Mouse (Mus musculus) MEL (cell line): ENCODE data around the gene C3ar1. TPM values are rescaled to one million over a fixed set of nuclear protein-coding genes. Genes with fewer than 3 reads are reported as not detected.

Source experiments
- DNase-seq: peaks from one replicate; pipeline ENCODE4 v3.0.0; 2011; ENCODE audit warnings: low read depth, low spot score
- H3K27ac ChIP-seq: 2 replicates; pipeline ENCODE4 v1.5.1; 2012; ENCODE audit warnings: low read depth, mild to moderate bottlenecking, control low read depth, low read length, moderate library complexity; ENCODE audit not compliant: control insufficient read depth
- H3K27me3 ChIP-seq, 2 experiments: fragments of 150-350 bp in 1 of 2; sonication (generic) in 1 of 2; 2 replicates each; pipeline ENCODE4 v1.6.1; 2012; ENCODE audit warnings: low read length in 2 of 2, mild to moderate bottlenecking in 2 of 2, improper control_type of control experiment in 1 of 2, moderate library complexity in 1 of 2; ENCODE audit not compliant: insufficient read depth in 2 of 2, control insufficient read depth in 1 of 2
- H3K36me3 ChIP-seq, 2 experiments: 2 replicates each; pipeline ENCODE4 v1.6.1; 2012 to 2014; ENCODE audit warnings: low read length in 2 of 2, improper control_type of control experiment in 1 of 2, inconsistent platforms in 1 of 2, mild to moderate bottlenecking in 1 of 2; ENCODE audit not compliant: insufficient read depth in 2 of 2, control insufficient read depth in 1 of 2
- H3K4me1 ChIP-seq, 2 experiments: fragments of 150-350 bp in 1 of 2; sonication (generic) in 1 of 2; 2 replicates each; pipeline ENCODE4 v1.6.1; 2012; ENCODE audit warnings: low read length in 2 of 2, improper control_type of control experiment in 1 of 2, mild to moderate bottlenecking in 1 of 2; ENCODE audit not compliant: insufficient read depth in 2 of 2, control insufficient read depth in 1 of 2
- H3K4me3 ChIP-seq, 2 experiments: fragments of 150-350 bp in 1 of 2; sonication (generic) in 1 of 2; 2 replicates each; pipeline ENCODE4 v1.5.1; 2012; ENCODE audit warnings: low read depth in 2 of 2, low read length in 2 of 2, mild to moderate bottlenecking in 2 of 2, moderate library complexity in 2 of 2, control low read depth in 1 of 2, improper control_type of control experiment in 1 of 2; ENCODE audit not compliant: control insufficient read depth in 1 of 2, insufficient read depth in 1 of 2
- H3K79me2 ChIP-seq: 2 replicates; pipeline ENCODE4 v1.6.1; 2012; ENCODE audit warnings: mild to moderate bottlenecking, low read length, moderate library complexity; ENCODE audit not compliant: control insufficient read depth, poor library complexity, insufficient read depth
- H3K9ac ChIP-seq: 2 replicates; pipeline ENCODE4 v1.6.1; 2012; ENCODE audit warnings: low read depth, mild to moderate bottlenecking, control low read depth, low read length, moderate library complexity; ENCODE audit not compliant: control insufficient read depth, poor library complexity, severe bottlenecking
- H3K9me3 ChIP-seq: fragments of 150-350 bp; sonication (generic); replicated peaks from 2 replicates; pipeline ENCODE4 v1.6.1; 2012; ENCODE audit warnings: mild to moderate bottlenecking, low read length, improper control_type of control experiment, moderate library complexity; ENCODE audit not compliant: insufficient read depth
- CHD1 ChIP-seq: IDR thresholded peaks from 2 replicates; pipeline ENCODE4 v1.6.1; 2012; ENCODE audit warnings: low read depth, mild to moderate bottlenecking, inconsistent platforms, low read length, improper control_type of control experiment
- CHD2 ChIP-seq: IDR thresholded peaks from 2 replicates; pipeline ENCODE4 v1.6.1; 2011; ENCODE audit warnings: low read length, improper control_type of control experiment
- CTCF ChIP-seq, 3 experiments: IDR thresholded peaks in 2 of 3; conservative IDR thresholded peaks in 1 of 3; 2 replicates each; pipeline ENCODE4 v1.5.1; 2011 to 2012; ENCODE audit warnings: low read length in 3 of 3, low read depth in 2 of 3, mild to moderate bottlenecking in 2 of 3, improper control_type of control experiment in 1 of 3, inconsistent platforms in 1 of 3, mixed read lengths in 1 of 3, moderate library complexity in 1 of 3; ENCODE audit not compliant: control insufficient read depth in 1 of 3, insufficient read depth in 1 of 3, poor library complexity in 1 of 3, severe bottlenecking in 1 of 3
- E2F4 ChIP-seq: IDR thresholded peaks from 2 replicates; pipeline ENCODE4 v1.6.1; 2011; ENCODE audit warnings: low read depth, low read length, improper control_type of control experiment, borderline replicate concordance
- EP300 ChIP-seq, 2 experiments: IDR thresholded peaks; 2 replicates each; pipeline ENCODE4 v1.6.1; 2011; ENCODE audit warnings: improper control_type of control experiment in 2 of 2, low read length in 2 of 2, low read depth in 1 of 2, mild to moderate bottlenecking in 1 of 2
- ETS1 ChIP-seq: IDR thresholded peaks from 2 replicates; pipeline ENCODE4 v1.6.1; 2012; ENCODE audit warnings: low read depth, mild to moderate bottlenecking, inconsistent platforms, low read length, improper control_type of control experiment, moderate library complexity
- GABPA ChIP-seq: IDR thresholded peaks from 2 replicates; pipeline ENCODE4 v1.6.1; 2012; ENCODE audit warnings: low read depth, mild to moderate bottlenecking, inconsistent platforms, low read length, improper control_type of control experiment, moderate library complexity
- GATA1 ChIP-seq: IDR thresholded peaks from 2 replicates; pipeline ENCODE4 v1.6.1; 2011; ENCODE audit warnings: low read depth, low read length, improper control_type of control experiment
- JUND ChIP-seq: IDR thresholded peaks from 2 replicates; pipeline ENCODE4 v1.6.1; 2011; ENCODE audit warnings: low read depth, mild to moderate bottlenecking, improper control_type of control experiment, low read length
- MAX ChIP-seq: IDR thresholded peaks from 2 replicates; pipeline ENCODE4 v1.6.1; 2011; ENCODE audit warnings: low read length, improper control_type of control experiment
- MEF2A ChIP-seq: IDR thresholded peaks from 2 replicates; pipeline ENCODE4 v1.6.1; 2014; ENCODE audit warnings: low read depth, mild to moderate bottlenecking, inconsistent platforms, low read length, improper control_type of control experiment; ENCODE audit not compliant: poor library complexity, insufficient replicate concordance, severe bottlenecking; ENCODE audit errors: extremely low read depth
- MXI1 ChIP-seq: IDR thresholded peaks from 2 replicates; pipeline ENCODE4 v1.6.1; 2011; ENCODE audit warnings: mild to moderate bottlenecking, low read depth, low read length, improper control_type of control experiment
- NRF1 ChIP-seq: IDR thresholded peaks from 2 replicates; pipeline ENCODE4 v1.6.1; 2014; ENCODE audit warnings: low read depth, mild to moderate bottlenecking, inconsistent platforms, low read length, improper control_type of control experiment, moderate library complexity; ENCODE audit not compliant: poor library complexity, insufficient read depth, severe bottlenecking
- POLR2AphosphoS2 ChIP-seq: IDR thresholded peaks from 2 replicates; pipeline ENCODE4 v1.6.1; 2011; ENCODE audit warnings: low read length, improper control_type of control experiment
- POLR2AphosphoS5 ChIP-seq: IDR thresholded peaks from 2 replicates; pipeline ENCODE4 v1.6.1; 2012; ENCODE audit warnings: low read depth, borderline replicate concordance, mild to moderate bottlenecking, inconsistent platforms, low read length, moderate library complexity, mixed read lengths
- RAD21 ChIP-seq: IDR thresholded peaks from 2 replicates; pipeline ENCODE4 v1.6.1; 2011; ENCODE audit warnings: mild to moderate bottlenecking, low read depth, low read length, improper control_type of control experiment
- RCOR1 ChIP-seq: IDR thresholded peaks from 2 replicates; pipeline ENCODE4 v1.6.1; 2012; ENCODE audit warnings: low read depth, mild to moderate bottlenecking, inconsistent platforms, low read length, improper control_type of control experiment
- TBP ChIP-seq: IDR thresholded peaks from 2 replicates; pipeline ENCODE4 v1.8.0; 2011; ENCODE audit warnings: low read depth, low read length, improper control_type of control experiment
- USF1 ChIP-seq: IDR thresholded peaks from 2 replicates; pipeline ENCODE4 v1.6.1; 2014; ENCODE audit warnings: low read depth, mild to moderate bottlenecking, inconsistent platforms, low read length, improper control_type of control experiment, moderate library complexity
- ZKSCAN1 ChIP-seq: IDR thresholded peaks from 2 replicates; pipeline ENCODE4 v1.6.1; 2012; ENCODE audit warnings: low read depth, mild to moderate bottlenecking, inconsistent platforms, low read length, improper control_type of control experiment, moderate library complexity
- ZMIZ1 ChIP-seq: IDR thresholded peaks from 2 replicates; pipeline ENCODE4 v1.6.1; 2012; ENCODE audit warnings: low read depth, mild to moderate bottlenecking, inconsistent platforms, low read length, improper control_type of control experiment, moderate library complexity
- ZNF384 ChIP-seq: IDR thresholded peaks from 2 replicates; pipeline ENCODE4 v1.6.1; 2012; ENCODE audit warnings: low read depth, mild to moderate bottlenecking, inconsistent platforms, low read length, improper control_type of control experiment
- polyA plus RNA-seq, 2 experiments: library from polyadenylated mRNA; stranded (reverse) in 1 of 2; unstranded in 1 of 2; fragments of >175 nt in 1 of 2; fragments of >200 nt in 1 of 2; gene quantifications; 2 replicates each; pipeline versions ENCODE4 v1.2.1 to v1.2.4; 2012; ENCODE audit warnings: low replicate concordance in 2 of 2, low read depth in 1 of 2; ENCODE audit not compliant: insufficient read length in 2 of 2, insufficient read depth in 1 of 2, missing spikeins in 1 of 2
- total RNA-seq: library from RNA; depleted of rRNA; stranded (reverse); fragments of 300-350 nt; gene quantifications from 2 replicates; pipeline ENCODE4 v1.2.3, GENCODE M21; 2012

C3ar1 gene
- total and polyA plus RNA-seq, 3 experiments: 0.33 to 0.69 TPM; not detected in 1

DNA sequence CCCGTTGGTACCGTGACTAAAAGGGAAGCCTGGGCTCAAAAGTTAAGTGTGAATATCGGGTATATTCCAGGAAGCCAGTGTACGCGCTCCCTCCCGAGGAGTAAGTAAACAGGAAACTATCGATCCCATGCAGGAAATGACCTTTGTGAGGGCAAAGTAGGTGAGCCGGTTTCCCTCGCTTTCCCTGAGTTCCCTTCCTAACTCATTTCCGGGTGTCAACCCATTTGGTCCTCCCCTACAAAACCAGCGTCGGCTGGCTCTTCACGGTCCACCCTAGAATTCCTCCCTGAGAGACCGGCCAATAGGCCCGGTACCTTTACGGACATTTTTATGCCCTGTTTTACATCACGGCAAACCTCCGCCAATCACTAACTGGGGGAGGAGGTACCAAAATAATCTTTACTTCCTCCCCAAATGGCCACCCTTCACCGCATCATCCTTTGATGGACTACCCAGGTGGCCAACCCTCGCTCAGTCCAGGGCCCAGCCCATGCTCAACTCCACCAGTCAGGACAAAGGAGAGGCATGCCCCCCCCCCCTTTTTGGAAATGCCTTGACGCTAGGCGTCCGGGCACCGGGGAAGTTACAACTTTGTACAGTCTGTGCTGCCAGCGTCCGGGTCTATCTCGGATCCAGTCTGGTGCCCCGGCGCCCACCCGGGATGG is 45.2 kb downstream of the C3ar1 start (continued):
- TF ChIP-seq ZKSCAN1 (no peak), GATA1 (no peak), USF1 (no peak; the same call in 1 of the 2 replicates), RAD21 (no peak), POLR2AphosphoS2 (peak; percentile 81; the same call in 1 of the 2 replicates), MXI1 (peak; percentile 25; the same call in 1 of the 2 replicates), POLR2AphosphoS5 (no peak), NRF1 (peak; percentile 13; the same call in 1 of the 2 replicates), MEF2A (0 out of 2 replicates have a peak, but pooled peaks have one; percentile 41), CTCF (IDR thresholded peaks at IDR 0.05 in 2 of 3, conservative IDR thresholded peaks at IDR 0.05 in 1 of 3; ENCODE audit: control insufficient read depth in 1 of 3, insufficient read depth in 1 of 3, low read depth in 2 of 3, low read length in 3 of 3, poor library complexity in 1 of 3, severe bottlenecking in 1 of 3) (no peak; a peak in 1 of 6 replicates), JUND (no peak), CHD2 (peak; percentile 66), RCOR1 (no peak), EP300 (IDR thresholded peaks at IDR 0.05; ENCODE audit: low read depth in 1 of 2, low read length in 2 of 2) (peak in 1 of 2 experiments; percentile 54; a peak in 2 of 4 replicates), ETS1 (peak; percentile 52), TBP (peak; percentile 75), ZMIZ1 (peak; percentile 41), E2F4 (peak; percentile 63; the same call in 1 of the 2 replicates), CHD1 (no peak; the same call in 1 of the 2 replicates), GABPA (no peak), MAX (peak; percentile 71)

DNA sequence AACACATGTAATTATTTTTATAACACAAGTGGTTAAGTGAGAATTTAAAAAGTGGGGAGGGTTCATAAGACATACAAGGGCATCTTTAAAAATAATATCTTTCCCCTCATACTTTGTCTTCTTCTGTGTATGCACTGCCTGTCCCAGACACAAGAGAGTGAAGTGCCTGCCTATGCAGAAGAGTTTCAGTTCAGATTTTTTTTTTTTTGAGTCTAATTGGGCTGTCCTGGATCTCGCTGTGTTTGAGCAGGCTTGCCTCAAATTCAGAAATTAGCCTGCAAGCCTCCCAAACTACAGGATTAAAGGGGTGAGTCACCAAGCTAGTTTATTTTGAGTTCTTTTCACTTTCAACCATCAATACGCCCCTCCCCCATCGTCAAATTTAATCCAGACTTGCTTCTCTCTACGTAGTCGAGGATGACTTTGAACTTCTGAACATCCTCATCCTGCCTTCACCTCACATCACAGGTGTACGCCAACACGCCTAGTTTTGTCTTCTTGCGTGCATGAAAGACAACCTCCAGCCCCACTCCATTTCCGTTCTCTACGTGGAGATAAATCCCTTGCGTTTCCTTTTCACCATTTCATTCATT is 45.8 kb downstream of the C3ar1 start:
- DNase-seq: no peak
- H3K27ac ChIP-seq: peak overlapping the region; percentile 96

More for the DNA sequence above, 45.8 kb downstream of the C3ar1 start:
- H3K4me1 ChIP-seq: peaks cover 7 to 14% of the 10 kb centered on the region in 2 experiments
- H3K27me3 ChIP-seq: no peaks in the 10 kb centered on the region
- H3K79me2 ChIP-seq: no peaks in the 10 kb centered on the region; the same call in 1 of the 2 replicates
- no peaks in the 10 kb centered on the region for H3K9me3 ChIP-seq
- peak overlapping the region; percentile 82 for H3K9ac ChIP-seq
- peaks cover 0 to 18% of the 10 kb centered on the region in 2 experiments; a peak in 2 of 4 replicates for H3K36me3 ChIP-seq
- H3K4me3 ChIP-seq: peak overlapping the region; percentile 61 to 86
- TF ChIP-seq MEF2A (no peak), MXI1 (no peak), CHD1 (0 out of 2 replicates have a peak, but pooled peaks have one; percentile 46), ZMIZ1 (0 out of 2 replicates have a peak, but pooled peaks have one; percentile 24), ZNF384 (peak; percentile 47; the same call in 1 of the 2 replicates)
